Mouse (Mus musculus) kidney, adult 11 months (tissue): ENCODE data around the gene Shisa7.
A peak's percentile ranks its signal among the peaks of the same experiment; 100 is the strongest.
"Not testable (repeated sequence)": the region's sequence is repeated elsewhere in the genome, so short reads cannot be mapped to it uniquely, and the experiment has no call there.

ENCODE experiments used
- DNase-seq: peaks from one replicate; pipeline ENCODE4 v3.0.0; 2022

Shisa7 gene

DNA sequence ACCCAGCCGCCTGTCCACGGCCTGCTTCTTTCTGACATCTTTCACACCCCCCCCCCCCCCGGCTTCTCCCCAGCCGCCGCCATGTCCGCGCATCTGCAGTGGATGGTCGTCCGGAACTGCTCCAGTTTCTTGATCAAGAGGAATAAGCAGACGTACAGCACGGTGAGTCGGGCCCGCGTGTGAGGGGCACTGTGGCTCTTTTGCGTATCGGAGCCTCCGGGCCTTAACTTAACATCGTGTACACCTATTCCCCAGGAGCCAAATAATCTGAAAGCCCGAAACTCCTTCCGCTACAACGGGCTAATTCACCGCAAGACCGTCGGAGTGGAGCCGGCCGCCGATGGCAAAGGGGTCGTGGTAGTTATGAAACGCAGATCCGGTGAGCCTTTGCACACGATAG lies 51.2 kb downstream of the Shisa7 start:
- DNase-seq = not testable (repeated sequence)

DNA sequence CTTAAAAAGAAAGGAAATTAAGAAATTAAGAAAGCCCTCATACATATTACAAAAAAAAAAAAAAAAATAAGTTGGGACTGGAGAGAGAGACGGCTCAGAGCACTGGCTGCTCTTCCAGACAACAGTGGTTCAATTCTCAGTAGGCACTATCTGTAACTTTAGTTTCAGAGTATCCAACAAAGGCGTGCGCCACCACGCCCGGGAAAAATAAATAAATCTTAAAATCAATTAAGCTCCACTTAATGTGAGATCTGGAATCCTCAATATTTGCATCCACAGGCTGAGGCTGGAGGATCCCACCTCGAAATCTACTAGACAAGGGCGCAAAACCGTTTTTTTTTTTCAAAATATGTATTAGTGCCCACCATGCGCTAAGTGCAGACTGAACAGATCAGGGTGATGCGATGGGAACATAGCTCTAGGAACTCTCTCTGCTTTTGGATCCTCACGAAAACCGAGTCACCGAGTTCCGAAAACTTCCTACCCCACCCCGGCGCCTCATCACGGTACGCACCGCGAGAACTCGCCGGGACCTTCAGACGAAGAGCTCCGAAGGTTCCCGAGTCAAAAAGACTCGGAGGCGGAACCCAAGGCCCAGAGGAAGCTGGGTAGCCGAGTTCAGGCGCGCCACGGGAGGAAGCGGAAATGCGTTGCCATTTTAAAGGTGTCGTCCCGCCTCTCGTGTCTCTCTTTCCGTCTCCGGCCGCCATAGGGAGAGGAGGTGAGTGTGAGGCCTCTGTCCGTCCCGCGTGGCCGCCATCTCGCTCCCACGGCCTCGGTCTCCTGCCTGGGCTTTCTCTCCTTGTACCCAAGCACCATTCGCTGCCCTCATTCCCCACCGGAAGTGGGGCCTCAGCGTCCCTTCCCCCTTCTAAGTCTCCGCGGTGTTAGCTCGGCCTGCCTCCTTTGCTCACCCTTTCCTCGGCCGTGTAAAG lies 52.0 kb downstream of the Shisa7 start, which contains the start of gene Rpl28:
TSS of gene Rpl28 (plus strand) at position 597 of the 935 bp plus-strand sequence.
- DNase-seq = peak; percentile 95

DNA sequence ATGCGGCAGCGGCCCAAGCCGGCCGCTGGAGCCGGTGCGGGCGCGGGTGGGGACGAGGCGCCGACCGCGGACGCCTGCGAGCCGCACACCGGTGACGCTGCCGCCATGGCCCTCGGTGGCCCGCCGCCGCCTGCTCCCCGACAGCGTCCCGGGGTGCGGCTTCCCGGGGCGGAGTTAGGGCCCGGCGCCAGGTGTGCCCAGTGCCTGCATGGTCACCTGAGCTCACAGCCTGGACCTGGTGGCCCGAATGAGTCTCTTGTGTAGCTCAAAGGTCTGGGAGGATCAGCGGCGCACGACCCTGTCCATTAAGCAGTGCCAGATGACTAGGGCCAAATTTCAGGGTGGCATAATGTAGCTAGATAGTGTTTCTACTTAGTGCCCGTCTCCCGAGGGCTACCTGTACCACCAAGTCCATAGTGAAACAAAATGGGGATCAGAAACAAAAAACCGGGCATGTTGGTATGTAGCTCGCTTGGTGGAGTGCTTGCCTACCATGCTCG lies 55.0 kb downstream of the Shisa7 start, which contains the start of gene Tmem238:
TSS of gene Tmem238 (minus strand) at position 221 of the 500 bp plus-strand sequence.
- peak; percentile 88 for DNase-seq

DNA sequence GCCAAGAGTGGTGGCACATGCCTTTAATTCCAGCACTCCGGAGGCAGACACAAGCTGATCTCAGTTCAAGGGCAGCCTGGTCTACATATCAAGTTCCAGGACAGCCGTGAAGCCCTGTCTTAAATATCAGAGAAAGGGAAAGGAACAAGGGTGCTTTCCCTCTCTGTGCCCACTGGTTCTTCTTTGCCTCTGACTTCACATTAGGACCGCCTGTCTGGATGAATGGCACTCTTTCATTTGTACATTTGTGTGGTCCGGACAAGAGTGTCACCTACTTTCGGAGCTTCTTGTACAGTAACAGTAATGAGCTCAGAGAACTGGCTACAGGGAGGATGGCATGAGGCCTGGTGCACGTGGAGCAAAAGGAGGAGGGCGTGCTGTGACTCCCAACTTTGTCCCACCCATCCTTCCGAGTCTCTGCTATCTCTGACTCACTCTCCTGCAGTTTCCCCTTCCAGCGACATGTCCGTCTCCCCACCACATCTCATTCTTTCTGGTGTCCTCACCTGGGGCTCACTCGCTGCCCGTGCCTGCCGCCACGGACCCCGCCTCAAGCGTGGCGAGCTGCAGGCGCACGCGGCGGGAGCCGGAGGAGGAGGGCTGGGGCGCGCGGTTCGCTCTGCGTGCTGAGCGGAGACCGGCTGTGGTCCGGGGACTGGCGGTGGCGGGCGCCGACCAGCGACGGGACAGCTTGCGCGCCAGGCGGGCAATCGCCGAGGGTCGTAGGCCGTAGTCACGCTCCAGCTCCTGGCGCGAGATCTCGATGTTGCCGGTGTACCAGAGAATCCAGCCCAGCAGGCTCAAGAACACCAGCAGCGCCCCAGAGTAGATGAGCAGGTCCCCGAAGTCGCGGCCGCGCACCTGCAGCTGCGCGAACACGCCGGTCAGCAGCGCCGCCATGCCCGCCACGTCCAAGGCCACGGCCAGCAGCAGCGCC lies 55.7 kb downstream of the Shisa7 start:
- DNase-seq = no peak

DNA sequence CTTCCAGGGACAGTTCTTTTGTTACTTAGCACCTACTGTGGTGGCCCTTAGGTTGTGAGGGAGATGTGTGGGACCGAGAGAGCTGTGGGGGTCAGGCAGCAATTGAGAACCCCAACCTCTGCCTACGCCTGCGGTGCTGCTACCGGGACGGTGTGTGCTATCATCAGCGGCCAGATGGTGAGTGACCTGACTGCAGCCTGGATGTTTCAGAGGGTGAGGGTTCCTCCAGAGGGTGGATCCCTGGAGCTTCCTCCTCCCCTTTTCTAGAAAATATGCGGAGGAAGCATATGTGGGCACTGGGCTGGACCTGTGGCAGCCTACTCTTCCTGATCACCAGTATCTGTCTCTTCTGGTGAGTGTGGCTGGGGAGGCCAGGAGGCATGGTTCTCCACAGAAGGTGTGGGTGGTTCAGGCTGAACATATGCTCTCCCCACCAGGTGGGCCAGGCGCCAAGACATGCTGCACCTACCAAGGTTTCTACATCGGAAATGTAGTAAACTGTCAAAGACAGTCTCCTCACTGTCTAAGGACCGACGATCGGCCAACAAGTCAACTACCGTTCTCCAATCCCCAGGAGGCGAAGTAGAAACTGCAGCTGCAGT lies 60.7 kb downstream of the Shisa7 start:
- DNase-seq = no peak

DNA sequence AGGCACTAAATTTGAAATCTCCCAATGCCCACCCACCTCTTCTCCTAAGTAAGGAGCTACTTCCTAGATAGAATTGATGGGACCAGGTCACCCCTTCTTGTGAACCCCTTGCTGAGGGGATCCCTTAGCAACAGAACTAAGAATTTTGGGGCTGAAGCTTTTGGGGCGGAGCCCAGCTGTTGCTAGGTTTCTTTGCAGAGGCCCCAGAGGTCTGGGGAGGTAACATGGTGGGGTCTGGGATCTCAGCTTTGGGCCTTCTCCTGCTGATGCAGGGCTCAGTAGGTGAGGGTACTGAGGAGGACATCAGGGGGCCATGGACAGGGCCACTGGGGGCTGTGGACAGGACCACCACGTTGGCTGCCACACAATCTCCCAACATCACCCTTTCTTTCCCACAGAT lies 61.7 kb downstream of the Shisa7 start, which contains the start of the genes Il11 and Tmem190:
TSS of gene Il11 (minus strand) at position 101 of the 400 bp plus-strand sequence.
TSS of gene Tmem190 (plus strand) at position 179 of the 400 bp plus-strand sequence.
- DNase-seq = no peak

DNA sequence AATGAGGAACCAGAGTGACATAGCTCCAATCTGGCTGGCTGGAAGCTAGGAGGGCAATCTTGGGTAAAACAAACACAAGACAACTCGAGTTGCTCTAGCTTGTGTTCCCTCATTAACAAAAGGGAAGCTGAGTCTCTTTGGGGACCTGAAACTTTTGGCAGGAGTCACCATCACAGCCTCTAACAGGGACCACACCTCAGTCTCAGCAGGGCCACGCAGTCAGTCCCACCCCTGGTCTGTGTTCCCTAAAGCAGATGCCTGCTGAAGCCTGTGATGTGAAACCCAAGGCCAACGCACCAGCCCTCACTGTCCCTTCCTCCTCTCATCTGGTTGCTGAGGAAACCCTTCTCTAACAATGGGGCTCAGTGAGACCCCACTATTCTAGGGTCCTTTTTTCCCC lies 62.4 kb downstream of the Shisa7 start:
- DNase-seq = no peak

DNA sequence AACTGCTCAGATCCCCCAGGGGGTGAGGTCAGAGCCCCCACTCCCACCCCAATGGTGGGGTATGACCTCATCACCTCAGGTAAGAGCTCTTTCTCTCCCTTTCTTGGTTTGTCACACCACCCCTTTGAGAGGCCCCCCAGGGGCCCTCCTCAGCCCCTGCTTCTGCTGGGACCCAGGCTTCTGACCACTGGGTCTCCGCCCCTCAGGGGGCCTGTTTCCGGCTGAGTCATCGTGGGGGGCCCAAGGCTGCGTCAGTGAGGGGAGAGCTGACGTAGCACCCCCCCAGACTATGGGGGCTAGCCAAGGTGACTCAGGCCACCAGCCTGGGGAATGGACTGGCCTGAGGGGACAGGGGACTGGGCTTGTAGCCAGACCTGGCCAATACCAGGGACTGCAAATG lies 64.6 kb downstream of the Shisa7 start:
- no peak for DNase-seq

DNA sequence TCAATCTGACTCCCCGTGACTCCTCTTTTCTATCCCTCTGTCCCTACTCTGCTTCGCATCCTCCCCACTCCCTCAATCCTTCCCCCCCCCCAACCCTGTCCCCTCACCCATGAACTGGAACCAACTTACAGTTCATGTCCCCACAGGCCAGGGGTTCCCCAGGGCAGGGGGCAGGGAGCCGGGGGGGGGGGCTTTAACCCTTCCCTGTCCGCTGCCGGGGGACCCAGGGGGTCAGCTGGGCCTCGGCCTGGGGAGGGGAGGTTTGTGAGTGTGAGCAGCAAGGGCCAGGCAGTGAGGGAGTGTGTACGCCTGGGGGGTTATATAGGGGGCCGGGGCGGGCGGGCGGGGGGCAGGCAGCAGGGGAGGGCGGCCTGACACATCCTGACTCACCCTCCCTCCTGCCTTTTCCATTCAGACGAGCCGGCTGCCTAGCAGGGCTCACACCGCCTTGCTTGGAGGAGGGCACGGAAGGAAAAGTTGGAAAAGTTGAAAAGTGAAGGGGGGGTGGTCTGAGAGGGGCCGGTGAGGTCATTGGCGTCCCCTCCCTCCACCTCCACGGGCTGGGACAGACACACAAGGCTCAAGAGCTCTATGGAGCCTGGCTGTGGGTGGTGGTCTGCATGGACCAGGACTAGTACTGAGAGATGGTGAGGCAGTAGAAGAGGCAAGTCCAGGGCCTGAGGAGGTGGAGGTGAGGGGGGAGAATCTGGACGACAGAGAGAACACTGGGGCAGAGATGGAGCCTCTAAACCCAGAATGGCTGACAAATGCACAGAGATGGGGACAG lies 66.5 kb downstream of the Shisa7 start:
- no peak for DNase-seq

DNA sequence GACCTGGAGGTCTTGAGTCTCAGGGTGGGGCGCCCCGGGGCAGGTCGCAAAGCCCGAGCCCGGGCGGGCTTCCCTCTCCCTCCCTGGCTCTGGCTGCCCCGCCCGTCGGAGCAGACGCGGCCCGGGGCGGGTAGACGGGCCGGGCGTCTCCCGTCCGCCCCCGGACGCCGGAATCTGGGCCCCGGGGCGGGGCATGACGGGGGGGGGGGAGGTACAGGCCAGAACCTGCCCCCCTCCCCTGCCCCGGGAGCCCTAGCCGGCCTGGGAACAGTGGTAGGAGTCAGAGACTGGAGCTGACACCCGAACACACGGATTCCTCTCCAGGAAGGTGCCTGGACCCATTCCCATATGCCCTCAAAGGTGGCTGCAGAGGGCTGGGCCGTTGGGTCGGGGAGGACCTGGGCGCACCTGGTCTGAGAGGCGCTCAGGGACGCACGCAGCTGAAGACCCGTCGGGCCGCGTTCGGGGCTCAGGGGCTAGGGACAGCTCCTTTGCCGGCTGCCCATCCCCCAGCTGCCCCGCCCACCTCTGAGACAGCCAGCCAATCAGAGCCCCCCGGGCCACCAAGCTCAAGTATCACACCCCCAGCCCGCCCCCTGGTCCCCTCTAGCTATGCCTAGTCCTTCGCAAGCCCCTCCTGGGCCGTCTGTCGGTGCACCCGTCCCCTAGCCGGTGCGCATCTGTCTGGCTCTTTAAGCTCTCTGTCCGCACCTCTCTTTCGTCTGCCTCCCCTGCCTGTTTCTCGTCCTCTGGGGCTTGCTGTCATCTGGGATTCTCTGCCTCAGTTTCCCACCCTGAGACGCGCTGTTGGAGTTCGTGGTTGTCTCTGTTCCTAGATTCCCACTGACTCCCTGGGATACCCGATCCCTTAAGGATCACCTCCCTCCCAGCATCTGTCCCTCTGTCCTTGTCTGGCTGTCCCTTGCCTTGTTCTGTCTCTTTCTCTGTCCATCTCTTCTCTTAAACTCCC lies 67.3 kb downstream of the Shisa7 start:
- DNase-seq = peak; percentile 42

DNA sequence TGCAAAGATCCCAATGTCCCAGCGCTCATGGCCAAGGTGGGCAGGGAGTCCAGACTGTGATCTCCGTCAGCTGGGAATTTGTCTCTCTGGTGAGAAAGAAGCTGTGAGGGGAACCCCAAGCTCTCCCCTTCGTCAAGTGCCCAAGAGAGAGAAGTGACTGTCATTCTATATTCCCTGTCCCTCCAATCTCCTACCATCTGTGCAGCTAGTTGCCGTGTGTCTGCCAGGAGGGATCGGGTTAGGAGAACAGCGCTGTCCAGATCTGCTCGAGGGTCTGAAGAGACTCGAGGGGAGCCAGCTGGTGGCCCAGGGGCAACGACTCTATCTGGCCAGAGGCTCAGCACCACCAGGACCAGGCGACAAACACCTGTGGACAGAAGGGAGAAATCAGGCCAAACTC lies 68.4 kb downstream of the Shisa7 start:
- DNase-seq = no peak
